Mouse (Mus musculus): ENCODE data around the gene Ggt6.

GRCm38 (mm10) chr11:72484549-72484948 is 49.2 kb downstream of the Ggt6 start:
- no peak for TF ChIP-seq CTCF (IDR thresholded peaks at IDR 0.05)
- no peak for TF ChIP-seq EP300 (IDR thresholded peaks at IDR 0.05)
